Mouse (Mus musculus) CH12.LX (cell line): ENCODE data around the gene Napsa. TPM values are rescaled to one million over a fixed set of nuclear protein-coding genes. Genes with fewer than 3 reads are reported as not detected.

Experiments used
- DNase-seq: peaks from one replicate; pipeline ENCODE4 v3.0.0-alpha.2; 2013; ENCODE audit errors: extremely low read depth
- H3K27ac ChIP-seq: 2 replicates; pipeline ENCODE4 v1.5.1; 2012; ENCODE audit warnings: low read depth, mild to moderate bottlenecking, control low read depth, moderate library complexity; ENCODE audit not compliant: insufficient read depth
- H3K27me3 ChIP-seq: replicated peaks from 2 replicates; pipeline ENCODE3; 2012; ENCODE audit warnings: inconsistent platforms
- H3K36me3 ChIP-seq, 2 experiments: replicated peaks in 1 of 2; 2 replicates each; pipeline versions ENCODE3 to v1.6.1; 2012; ENCODE audit warnings: inconsistent platforms in 1 of 2, low read length in 1 of 2, mild to moderate bottlenecking in 1 of 2, mixed read lengths in 1 of 2, moderate library complexity in 1 of 2; ENCODE audit not compliant: control insufficient read depth in 1 of 2, insufficient read depth in 1 of 2
- H3K4me1 ChIP-seq, 2 experiments: 2 replicates each; pipeline ENCODE4 v1.6.1; 2012; ENCODE audit warnings: inconsistent platforms in 1 of 2, moderate library complexity in 1 of 2; ENCODE audit not compliant: insufficient read depth in 2 of 2, control insufficient read depth in 1 of 2
- H3K4me2 ChIP-seq: 2 replicates; pipeline ENCODE4 v1.6.1; 2012; ENCODE audit warnings: low read depth, mild to moderate bottlenecking, control low read depth; ENCODE audit not compliant: poor library complexity, insufficient read depth, severe bottlenecking
- H3K4me3 ChIP-seq, 3 experiments: fragments of 150-350 bp in 1 of 3; sonication (generic) in 1 of 3; replicated peaks in 1 of 3; 2 replicates each; pipeline versions ENCODE3 to v1.5.1; 2011 to 2012; ENCODE audit warnings: low read depth in 2 of 3, low read length in 2 of 3, mild to moderate bottlenecking in 2 of 3, moderate library complexity in 2 of 3, control low read depth in 1 of 3, improper control_type of control experiment in 1 of 3, inconsistent platforms in 1 of 3, mixed read lengths in 1 of 3; ENCODE audit not compliant: poor library complexity in 1 of 3
- H3K79me2 ChIP-seq: replicated peaks from 2 replicates; pipeline ENCODE4 v1.6.1; 2012; ENCODE audit warnings: mild to moderate bottlenecking, moderate library complexity; ENCODE audit not compliant: control insufficient read depth, poor library complexity, insufficient read depth, severe bottlenecking; ENCODE audit errors: extremely low read depth
- H3K9ac ChIP-seq: 2 replicates; pipeline ENCODE4 v1.6.1; 2012; ENCODE audit warnings: low read depth, mild to moderate bottlenecking, control low read depth, moderate library complexity; ENCODE audit not compliant: insufficient read depth
- H3K9me3 ChIP-seq: replicated peaks from 2 replicates; pipeline ENCODE3; 2012; ENCODE audit warnings: low read length, inconsistent platforms, mixed read lengths
- BHLHE40 ChIP-seq: IDR thresholded peaks from 2 replicates; pipeline ENCODE4 v1.6.1; 2011; ENCODE audit warnings: mild to moderate bottlenecking, low read depth, low read length, improper control_type of control experiment
- CHD1 ChIP-seq: IDR thresholded peaks from 2 replicates; pipeline ENCODE4 v1.6.1; 2012; ENCODE audit warnings: low read depth, low read length, improper control_type of control experiment, inconsistent platforms
- E2F4 ChIP-seq: IDR thresholded peaks from 2 replicates; pipeline ENCODE4 v1.6.1; 2011; ENCODE audit warnings: low read depth, low read length, improper control_type of control experiment; ENCODE audit not compliant: insufficient replicate concordance
- ELF1 ChIP-seq: IDR thresholded peaks from 2 replicates; pipeline ENCODE4 v1.6.1; 2014; ENCODE audit warnings: low read depth, mild to moderate bottlenecking, inconsistent platforms, low read length, improper control_type of control experiment
- EP300 ChIP-seq: IDR thresholded peaks from 2 replicates; pipeline ENCODE4 v1.6.1; 2011; ENCODE audit warnings: low read length, improper control_type of control experiment
- ETS1 ChIP-seq: conservative IDR thresholded peaks from 2 replicates; pipeline ENCODE4 v1.6.1; 2012; ENCODE audit warnings: low read depth, mild to moderate bottlenecking, inconsistent platforms, low read length, improper control_type of control experiment, moderate library complexity
- GABPA ChIP-seq: IDR thresholded peaks from 2 replicates; pipeline ENCODE4 v1.6.1; 2012; ENCODE audit warnings: low read depth, low read length, improper control_type of control experiment, inconsistent platforms; ENCODE audit not compliant: insufficient replicate concordance
- HCFC1 ChIP-seq: IDR thresholded peaks from 2 replicates; pipeline ENCODE4 v1.6.1; 2012; ENCODE audit warnings: low read depth, mild to moderate bottlenecking, inconsistent platforms, low read length, improper control_type of control experiment
- IRF4 ChIP-seq: IDR thresholded peaks from 2 replicates; pipeline ENCODE4 v1.6.1; 2014; ENCODE audit warnings: low read depth, mild to moderate bottlenecking, inconsistent platforms, low read length, improper control_type of control experiment
- JUND ChIP-seq: conservative IDR thresholded peaks from 2 replicates; pipeline ENCODE4 v1.6.1; 2011; ENCODE audit warnings: low read depth, low read length, improper control_type of control experiment
- KAT2A ChIP-seq: IDR thresholded peaks from 2 replicates; pipeline ENCODE4 v1.6.1; 2012; ENCODE audit warnings: low read length, improper control_type of control experiment, inconsistent platforms; ENCODE audit not compliant: insufficient replicate concordance
- MYC ChIP-seq: IDR thresholded peaks from 2 replicates; pipeline ENCODE4 v1.6.1; 2011; ENCODE audit warnings: low read depth, mild to moderate bottlenecking, improper control_type of control experiment, low read length
- POLR2AphosphoS2 ChIP-seq: IDR thresholded peaks from 2 replicates; pipeline ENCODE4 v1.6.1; 2011; ENCODE audit warnings: low read depth, low read length, improper control_type of control experiment
- RCOR1 ChIP-seq: conservative IDR thresholded peaks from 2 replicates; pipeline ENCODE4 v1.6.1; 2012; ENCODE audit warnings: low read depth, mild to moderate bottlenecking, inconsistent platforms, low read length, improper control_type of control experiment
- SMC3 ChIP-seq: IDR thresholded peaks from 2 replicates; pipeline ENCODE4 v1.6.1; 2011; ENCODE audit warnings: low read depth, low read length, improper control_type of control experiment
- TBP ChIP-seq: conservative IDR thresholded peaks from 2 replicates; pipeline ENCODE4 v1.6.1; 2011; ENCODE audit warnings: low read depth, low read length, improper control_type of control experiment
- TCF12 ChIP-seq: IDR thresholded peaks from 2 replicates; pipeline ENCODE4 v1.6.1; 2014; ENCODE audit warnings: low read depth, mild to moderate bottlenecking, inconsistent platforms, low read length, improper control_type of control experiment
- UBTF ChIP-seq: IDR thresholded peaks from 2 replicates; pipeline ENCODE4 v1.6.1; 2012; ENCODE audit warnings: low read depth, mild to moderate bottlenecking, inconsistent platforms, low read length, improper control_type of control experiment, moderate library complexity
- ZMIZ1 ChIP-seq: IDR thresholded peaks from 2 replicates; pipeline ENCODE4 v1.6.1; 2012; ENCODE audit warnings: low read depth, mild to moderate bottlenecking, inconsistent platforms, low read length, improper control_type of control experiment
- ZNF384 ChIP-seq: IDR thresholded peaks from 2 replicates; pipeline ENCODE4 v1.6.1; 2012; ENCODE audit warnings: low read depth, low read length, improper control_type of control experiment, inconsistent platforms
- dilution Hi-C: fragments of 300-500 bp; cut with MboI; formaldehyde crosslinking; loops from 2 replicates; pipeline ENCODE4 v1.14.3; 2020; ENCODE audit warnings: low sequenced_read_pairs; ENCODE audit not compliant: extremely low pct_unique_long_range_greater_than_20kb, extremely low pct_ligation_motif_present
- in situ Hi-C: fragments of 300-500 bp; cut with MboI; formaldehyde crosslinking; loops from 3 replicates; pipeline ENCODE4 v1.14.3; 2019; ENCODE audit warnings: low sequenced_read_pairs, low pct_ligation_motif_present, low pct_unique_long_range_greater_than_20kb, mixed read lengths
- polyA plus RNA-seq: library from polyadenylated mRNA; unstranded; fragments of >175 nt; gene quantifications from 2 replicates; pipeline ENCODE4 v1.2.1, GENCODE M21; 2012; ENCODE audit warnings: low read depth; ENCODE audit not compliant: insufficient read length
- total RNA-seq, 2 experiments: library from RNA; depleted of rRNA; stranded (reverse); fragments of 300-350 nt in 1 of 2; fragments of >200 nt in 1 of 2; gene quantifications; 2 replicates each; pipeline ENCODE4 v1.2.3; 2012 to 2014

The Napsa gene
- total and polyA plus RNA-seq, 3 experiments: 175 to 253 (median 194) TPM

DNA sequence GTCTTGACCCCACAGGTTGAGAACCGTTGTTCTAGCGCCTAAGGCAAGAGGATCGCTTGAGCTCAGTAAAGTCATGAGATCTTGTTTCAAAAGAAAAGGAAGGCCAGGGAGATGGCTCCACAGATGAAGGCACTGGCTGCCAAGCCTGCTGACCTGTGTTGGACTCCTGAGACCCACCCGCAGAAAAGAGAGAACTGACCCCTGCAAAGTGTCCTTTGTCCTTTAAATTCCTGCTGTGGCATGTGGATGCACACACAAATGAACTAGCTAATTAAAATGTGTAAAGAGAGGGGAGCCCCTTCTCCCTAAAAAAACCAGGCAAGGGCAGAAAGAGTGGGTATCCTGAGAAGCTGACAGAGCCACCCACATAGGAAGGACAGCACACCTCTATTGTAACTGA is 369 bp upstream of the Napsa start:
- peak overlapping the region; percentile 36; the same call in 1 of the 2 replicates for H3K27ac ChIP-seq
- H3K9me3 ChIP-seq: peaks cover 8% of the 10 kb centered on the region
- H3K9ac ChIP-seq: no peak overlapping the region
- H3K4me1 ChIP-seq: peaks cover 12 to 42% of the 10 kb centered on the region in 2 experiments
- peak overlapping the region; percentile 59; the same call in 1 of the 2 replicates for H3K4me2 ChIP-seq
- H3K27me3 ChIP-seq: no peaks in the 10 kb centered on the region
- dilution Hi-C loops (no loop called here), in situ Hi-C loops (no loop called here)
- H3K4me3 ChIP-seq: no peak overlapping the region
- peaks cover 0 to 8% of the 10 kb centered on the region in 2 experiments for H3K36me3 ChIP-seq
- no peak for DNase-seq
- no peak for TF ChIP-seq JUND
- TF ChIP-seq POLR2AphosphoS2: no peak
- no peak for TF ChIP-seq ELF1
- no peak for TF ChIP-seq E2F4
- no peak for TF ChIP-seq IRF4
- no peak for TF ChIP-seq KAT2A
- TF ChIP-seq BHLHE40: no peak
- TF ChIP-seq ZNF384: no peak
- no peak for TF ChIP-seq ETS1
- TF ChIP-seq UBTF: no peak
- no peak for TF ChIP-seq TBP
- no peak for TF ChIP-seq SMC3
- no peak for TF ChIP-seq ZMIZ1
- no peak for TF ChIP-seq CHD1
- TF ChIP-seq EP300: no peak
- no peak for TF ChIP-seq HCFC1
- no peak for TF ChIP-seq RCOR1
- TF ChIP-seq GABPA: no peak
- TF ChIP-seq MYC: no peak
- TF ChIP-seq TCF12: no peak
- peaks cover 14% of the 10 kb centered on the region for H3K79me2 ChIP-seq

DNA sequence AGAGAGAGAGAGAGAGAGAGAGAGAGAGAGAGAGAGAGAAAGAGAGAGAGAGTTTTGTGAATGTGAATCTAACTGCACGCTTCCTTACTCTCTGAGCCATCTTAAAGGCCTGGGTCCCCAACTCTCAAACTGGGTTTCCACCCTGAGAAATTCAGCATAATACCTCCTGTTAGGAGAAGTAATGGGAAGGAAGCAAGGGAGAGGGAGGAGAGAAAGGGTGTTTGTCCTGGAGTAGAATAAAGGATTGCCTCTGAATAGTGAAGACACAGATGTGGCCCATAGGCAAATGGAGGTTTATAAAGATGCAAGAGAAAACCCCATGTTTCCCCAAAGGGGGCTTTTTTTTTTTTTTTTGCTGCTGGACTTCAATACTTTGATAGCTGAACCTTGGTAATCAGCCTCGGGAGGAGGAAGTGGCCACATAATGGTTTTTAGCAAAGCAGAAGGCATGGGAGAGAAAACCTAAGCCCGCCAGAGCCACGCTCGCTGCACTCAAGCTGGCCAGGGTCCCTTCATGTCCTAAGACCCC is 840 bp downstream of the Napsa start:
- TF ChIP-seq ZMIZ1 (no peak), CHD1 (no peak), ZNF384 (peak; percentile 92)
- Histone ChIP-seq H3K36me3 (peaks cover 7 to 20% of the 10 kb centered on the region in 2 experiments), H3K4me2 (peak overlapping the region; percentile 86), H3K79me2 (peaks cover 16% of the 10 kb centered on the region), H3K27ac (peak overlapping the region; percentile 83), H3K9ac (peak overlapping the region; percentile 64), H3K9me3 (peaks cover 15% of the 10 kb centered on the region), H3K4me3 (peak overlapping the region; percentile 54 to 67 (median 57)), H3K27me3 (no peaks in the 10 kb centered on the region), H3K4me1 (peaks cover 12 to 43% of the 10 kb centered on the region in 2 experiments)
- dilution Hi-C loops (no loop called here), in situ Hi-C loops (no loop called here)
- DNase-seq: no peak
